Mouse (Mus musculus): ENCODE data around the gene Wnk2.

DNA sequence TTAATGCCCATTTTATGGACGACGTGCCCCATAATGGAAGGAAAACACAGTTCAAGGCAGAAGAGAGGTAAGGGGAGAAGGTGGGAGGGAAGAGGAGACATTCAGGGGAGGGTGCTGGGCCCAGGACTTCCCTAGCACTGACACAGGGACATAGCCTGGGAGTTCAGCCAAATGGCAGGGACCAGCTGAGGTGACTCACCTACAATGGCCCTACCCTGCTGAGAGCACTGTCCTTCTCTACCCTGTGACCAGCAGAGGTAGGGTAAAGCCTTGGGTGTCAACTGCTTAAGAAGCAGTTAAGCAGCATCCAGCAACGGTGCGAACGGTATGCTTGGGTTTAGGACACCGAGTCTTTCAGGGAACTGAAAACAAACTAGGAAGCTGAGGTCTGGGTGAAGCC, 58.9 kb downstream of the Wnk2 start:
- TF ChIP-seq POLR2A (IDR thresholded peaks at IDR 0.05; ENCODE audit: borderline replicate concordance, low read depth, low read length) (no peak), CTCF (IDR thresholded peaks at IDR 0.05; ENCODE audit: low read depth, low read length) (no peak)

All from bone marrow macrophage, adult 2 months (primary cell).